Mouse (Mus musculus): ENCODE measurements around the gene Togaram2. TPM values are rescaled to one million over a fixed set of nuclear protein-coding genes. Genes with fewer than 3 reads are reported as not detected.
A peak's percentile ranks its signal among the peaks of the same experiment; 100 is the strongest.

The Togaram2 gene
- total RNA-seq, 2 experiments from 2014 or later: 2.4 to 4.9 TPM

- DNase-seq (ENCODE audit: low spot score): no peak
These were observed 9.3 kb downstream of the Togaram2 start for GRCm38 (mm10) chr17:71682379-71682778.

- DNase-seq (ENCODE audit: low spot score): no peak
These were observed 10.2 kb downstream of the Togaram2 start for GRCm38 (mm10) chr17:71683281-71683680.

- no peak for DNase-seq (ENCODE audit: low spot score)
These were observed 11.1 kb downstream of the Togaram2 start for GRCm38 (mm10) chr17:71684103-71684608.

- no peak for DNase-seq (ENCODE audit: low spot score)
These were observed 14.4 kb downstream of the Togaram2 start for GRCm38 (mm10) chr17:71687436-71687835.

GRCm38 (mm10) chr17:71689903-71690302, 16.8 kb downstream of the Togaram2 start:
- no peak for DNase-seq (ENCODE audit: low spot score)

GRCm38 (mm10) chr17:71691361-71691875, 18.4 kb downstream of the Togaram2 start:
- no peak for DNase-seq (ENCODE audit: low spot score)

- peak; percentile 17 for DNase-seq (ENCODE audit: low spot score)
These were observed 20.3 kb downstream of the Togaram2 start for GRCm38 (mm10) chr17:71693313-71693712.

- DNase-seq (ENCODE audit: low spot score): no peak
These were observed 20.7 kb downstream of the Togaram2 start for GRCm38 (mm10) chr17:71693780-71694179.

- DNase-seq (ENCODE audit: low spot score): no peak
These were observed 22.1 kb downstream of the Togaram2 start for GRCm38 (mm10) chr17:71695151-71695550.

GRCm38 (mm10) chr17:71695716-71696315, 22.8 kb downstream of the Togaram2 start:
- DNase-seq (ENCODE audit: low spot score): peak; percentile 20

- DNase-seq (ENCODE audit: low spot score): peak; percentile 58
These were observed 23.3 kb downstream of the Togaram2 start for GRCm38 (mm10) chr17:71696396-71696795.

- DNase-seq (ENCODE audit: low spot score): peak; percentile 83
These were observed 25.0 kb downstream of the Togaram2 start for GRCm38 (mm10) chr17:71697896-71698618.

GRCm38 (mm10) chr17:71698619-71698956, 25.5 kb downstream of the Togaram2 start:
- DNase-seq (ENCODE audit: low spot score): no peak

GRCm38 (mm10) chr17:71705113-71705512, 32.1 kb downstream of the Togaram2 start:
- DNase-seq (ENCODE audit: low spot score): no peak

- peak; percentile 41 for DNase-seq (ENCODE audit: low spot score)
These were observed 32.8 kb downstream of the Togaram2 start for GRCm38 (mm10) chr17:71705550-71706480.

- no peak for DNase-seq (ENCODE audit: low spot score)
These were observed 34.7 kb downstream of the Togaram2 start for GRCm38 (mm10) chr17:71707715-71708114.

- DNase-seq (ENCODE audit: low spot score): no peak
These were observed 39.2 kb downstream of the Togaram2 start for GRCm38 (mm10) chr17:71712279-71712678.

GRCm38 (mm10) chr17:71715034-71715433, 42.0 kb downstream of the Togaram2 start:
- no peak for DNase-seq (ENCODE audit: low spot score)

GRCm38 (mm10) chr17:71717881-71718625, 45.0 kb downstream of the Togaram2 start:
- peak; percentile 62 for DNase-seq (ENCODE audit: low spot score)

- DNase-seq (ENCODE audit: low spot score): no peak
These were observed 47.4 kb downstream of the Togaram2 start for GRCm38 (mm10) chr17:71720434-71720833.

GRCm38 (mm10) chr17:71721019-71721418, 48.0 kb downstream of the Togaram2 start:
- DNase-seq (ENCODE audit: low spot score): peak; percentile 30
